Comparison of ENCODE assay signal across 24 mouse cellular contexts in the genomic region with DNA sequence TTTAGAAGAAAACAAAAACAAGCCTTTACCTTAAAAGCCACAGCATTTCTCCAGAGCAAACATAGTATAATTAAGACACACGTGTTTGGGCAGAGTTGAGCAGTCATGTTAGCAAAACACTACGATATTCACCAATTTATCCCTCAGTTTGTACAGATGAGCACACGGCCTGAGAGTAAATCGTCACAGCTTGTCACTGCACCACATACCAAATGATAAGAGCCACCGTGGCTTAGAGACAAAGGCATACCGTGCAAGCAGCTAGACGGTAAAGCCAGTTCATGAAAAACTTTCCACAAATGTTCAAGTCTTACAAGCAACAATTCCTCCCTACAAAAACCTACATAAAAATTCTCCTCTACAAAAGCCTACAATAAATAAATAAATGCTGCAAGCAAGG.
"Had no signal": no experiment of that assay in that cellular context is flagged by ENCODE, and none has a peak within 500 bp of the region (broad histone marks: within the 10 kb centered on the region; RNA-seq: fewer than 3 reads in every experiment).

No protein-coding gene starts in this region.

- H3K27ac ChIP-seq: hindbrain, embryonic 10.5 days; hindbrain, embryonic 12.5 days; hindbrain, embryonic 14.5 days; intestine, embryonic 15.5 days; layer of hippocampus, adult 2 months; left cerebral cortex, adult 2 months; limb, embryonic 10.5 days; limb, embryonic 12.5 days; liver, embryonic 13.5 days had no signal

- DNase-seq: gastrocnemius, adult 2 months; gastrocnemius, postnatal 10 days; gastrocnemius, postnatal 25 days; heart, postnatal 10 days; heart, postnatal 4 days; kidney, adult 18-20 months; kidney, adult 8-10 months; kidney, postnatal 10 days; kidney, postnatal 25 days; kidney, postnatal 4 days; liver; liver, embryonic 13.5 days had no signal

- ATAC-seq: hindbrain, embryonic 16.5 days; inflammation-experienced regulatory T-cells, adult 6 months; intestine, embryonic 15.5 days; intestine, postnatal 0 days had no signal

- H3K4me1 ChIP-seq: hindbrain, embryonic 10.5 days; hindbrain, embryonic 12.5 days; intestine, embryonic 15.5 days; limb, embryonic 12.5 days; liver, embryonic 13.5 days had no signal

- H3K4me3 ChIP-seq: gastrocnemius, adult 2 months; heart, embryonic 12.5 days; hindbrain, embryonic 10.5 days; hindbrain, embryonic 12.5 days; intestine, embryonic 15.5 days; layer of hippocampus, adult 2 months; left cerebral cortex, adult 2 months; limb, embryonic 10.5 days; limb, embryonic 12.5 days; liver, embryonic 13.5 days had no signal
